Mouse (Mus musculus) cerebellum, adult 2 months (tissue): ENCODE measurements at regions not wholly inside any gene's neighbourhood (a gene's known extent, or its start where the extent isn't known, plus 50 kb on each side); places are given as distances from the start of the nearest gene placed in this dataset.

Experiments
- DNase-seq, 2 experiments: peaks; one replicate each; pipeline ENCODE4 v3.0.0; 2021
- H3K27ac ChIP-seq: fragments of 200-500 bp; 2 replicates; pipeline ENCODE4 v1.5.1; 2012; ENCODE audit warnings: low read length, control low read depth, inconsistent platforms; ENCODE audit not compliant: insufficient read depth
- H3K27me3 ChIP-seq: fragments of 200-500 bp; 2 replicates; pipeline ENCODE4 v1.6.1; 2012; ENCODE audit warnings: inconsistent platforms, mild to moderate bottlenecking, low read length, moderate library complexity; ENCODE audit not compliant: control insufficient read depth, insufficient read depth
- H3K4me1 ChIP-seq: fragments of 200-500 bp; 2 replicates; pipeline ENCODE4 v1.6.1; 2011; ENCODE audit warnings: low read length; ENCODE audit not compliant: control insufficient read depth, insufficient read depth
- H3K4me3 ChIP-seq: fragments of 200-500 bp; replicated peaks from 2 replicates; pipeline ENCODE3; 2011; ENCODE audit warnings: mild to moderate bottlenecking, low read depth, low read length, control low read depth; ENCODE audit not compliant: insufficient read depth
- CTCF ChIP-seq: fragments of 200-500 bp; IDR thresholded peaks from 2 replicates; pipeline ENCODE4 v1.5.1; 2011; ENCODE audit warnings: low read depth, mild to moderate bottlenecking, control low read depth, low read length, moderate library complexity, borderline replicate concordance; ENCODE audit not compliant: insufficient read depth
- POLR2A ChIP-seq: fragments of 200-500 bp; IDR thresholded peaks from 2 replicates; pipeline ENCODE4 v1.6.1; 2011; ENCODE audit warnings: low read length, control low read depth, borderline replicate concordance; ENCODE audit not compliant: insufficient read depth
- WGBS: fragments of 180-500 bp; shearing (Covaris S2); methylation state at CpG from one replicate; pipeline ENCODE4 v1.1.7; 2018; 5-methylcytosine and 5-hydroxymethylcytosine counted together

DNA sequence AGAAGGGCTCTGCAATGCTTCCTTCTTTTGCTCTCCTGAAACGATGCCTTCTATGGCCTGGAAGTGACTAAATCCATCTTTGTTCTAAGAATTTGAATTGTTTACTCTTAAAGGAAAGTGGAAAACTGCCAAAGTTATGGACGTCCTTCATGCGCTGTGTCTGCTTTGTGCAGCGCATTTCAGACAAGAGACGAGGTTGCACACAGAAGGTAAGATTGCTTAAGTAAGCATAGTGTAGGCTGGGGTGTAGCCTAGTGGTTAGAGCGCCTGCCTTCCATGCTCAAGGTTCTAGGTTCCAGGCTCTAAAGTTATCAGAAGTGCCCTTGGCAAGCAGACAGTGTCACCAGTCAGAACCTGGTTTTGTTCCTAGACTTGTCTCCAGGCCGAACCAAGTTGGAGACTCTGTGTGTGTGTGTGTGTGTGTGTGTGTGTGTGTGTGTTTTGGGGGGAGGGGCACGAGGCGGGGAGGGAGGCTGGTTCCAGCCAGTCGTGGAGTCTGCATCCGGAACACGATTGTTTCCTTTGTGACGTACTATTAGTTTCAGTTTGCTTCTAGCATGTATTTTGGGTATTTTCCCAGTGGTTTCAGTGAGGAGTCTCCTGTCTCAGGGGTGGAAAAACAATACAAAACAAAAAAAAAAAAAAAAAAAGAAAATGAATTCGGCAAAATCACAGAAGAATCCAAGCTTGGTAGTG, 166.4 kb upstream of the Foxn2 start:
- TF ChIP-seq CTCF (no peak), POLR2A (no peak)
- 52% methylated on average over 14 of the region's 14 CpGs for WGBS
- Histone ChIP-seq H3K4me3 (no peak overlapping the region), H3K27me3 (no peaks in the 10 kb centered on the region), H3K4me1 (peaks cover 4% of the 10 kb centered on the region; the same call in 1 of the 2 replicates), H3K27ac (peak overlapping the region; percentile 47; the same call in 1 of the 2 replicates)
- no peak for DNase-seq

DNA sequence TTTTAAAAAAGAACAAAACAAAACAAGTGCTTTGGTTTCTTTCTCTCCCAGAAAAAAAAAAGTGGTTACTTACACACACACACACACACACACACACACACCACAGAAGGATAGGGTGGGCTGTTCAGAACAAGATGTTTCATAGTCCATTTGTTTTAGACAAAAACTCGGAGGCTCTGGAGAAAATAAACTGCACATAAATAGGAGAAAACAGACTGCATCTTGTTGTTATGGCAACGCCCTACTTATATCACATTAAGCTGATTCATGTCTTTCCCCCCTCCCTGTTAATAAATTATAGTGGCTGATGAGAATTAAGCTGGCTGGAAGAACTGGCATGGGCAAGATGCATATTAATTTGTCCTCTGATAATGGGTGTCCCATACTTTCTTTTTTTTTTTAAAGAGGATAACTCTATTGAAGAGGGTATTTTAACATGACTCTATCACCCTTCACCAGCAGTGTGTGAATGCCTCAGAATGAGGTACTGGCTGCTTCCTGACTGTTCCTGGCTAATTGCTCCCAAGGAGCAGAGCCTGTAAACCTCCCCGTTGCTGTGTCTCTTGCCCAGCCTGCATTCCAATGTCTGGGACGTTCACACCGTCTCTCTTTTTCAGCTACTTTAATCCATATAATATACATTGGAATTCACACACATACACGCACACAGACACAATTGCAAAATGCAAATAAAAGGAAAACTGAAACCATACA, 165.6 kb upstream of the Foxn2 start:
- H3K27me3 ChIP-seq = no peaks in the 10 kb centered on the region
- 27% methylated on average over 6 of the region's 6 CpGs for WGBS
- peaks cover 4% of the 10 kb centered on the region; the same call in 1 of the 2 replicates for H3K4me1 ChIP-seq
- no peak overlapping the region for H3K27ac ChIP-seq
- peak in 1 of 2 experiments; percentile 30 for DNase-seq
- TF ChIP-seq POLR2A (no peak), CTCF (no peak)
- H3K4me3 ChIP-seq = no peak overlapping the region

DNA sequence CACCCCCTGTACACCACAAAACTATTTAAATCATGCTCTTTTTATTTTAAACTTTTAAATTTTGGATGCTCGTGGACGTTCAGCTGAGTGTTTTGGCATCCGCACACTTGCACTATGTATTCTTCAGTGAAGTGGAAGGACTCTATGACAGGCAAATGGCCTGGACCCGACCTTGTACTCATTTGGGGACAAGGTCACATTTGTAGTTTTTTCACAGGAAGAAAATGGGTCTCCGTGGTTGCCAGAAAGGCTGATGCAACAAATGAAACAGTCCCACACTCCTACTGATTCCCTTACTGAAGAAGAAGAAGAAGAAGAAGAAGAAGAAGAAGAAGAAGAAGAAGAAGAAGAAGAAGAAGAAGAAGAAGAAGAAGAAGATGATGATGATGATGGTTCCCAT, 160.9 kb upstream of the Foxn2 start:
- DNase-seq = no peak
- no peaks in the 10 kb centered on the region; the same call in 1 of the 2 replicates for H3K27me3 ChIP-seq
- H3K4me1 ChIP-seq = no peaks in the 10 kb centered on the region
- no peak overlapping the region for H3K4me3 ChIP-seq
- no peak overlapping the region for H3K27ac ChIP-seq
- no peak for TF ChIP-seq CTCF
- TF ChIP-seq POLR2A = no peak
- 71% methylated on average over 5 of the region's 5 CpGs for WGBS

DNA sequence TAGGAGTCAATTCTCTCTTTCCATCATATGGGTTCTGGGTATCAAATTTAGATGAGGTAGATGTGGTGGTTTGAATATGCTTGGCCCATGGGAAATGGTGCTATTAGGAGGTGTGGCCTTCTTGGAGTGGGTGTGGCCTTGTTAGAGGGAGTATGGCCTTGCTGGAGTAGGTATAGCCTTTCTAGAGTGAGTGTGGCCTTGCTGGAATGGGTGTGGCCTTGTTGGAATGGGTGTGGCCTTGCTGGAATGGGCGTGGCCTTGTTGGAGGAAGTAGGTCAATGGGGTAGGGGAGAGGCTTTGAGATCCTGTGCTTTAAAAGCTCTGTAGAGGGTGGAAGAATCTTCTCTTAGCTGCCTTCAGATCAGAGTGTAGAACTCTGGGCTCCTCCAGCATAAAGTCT, 157.8 kb upstream of the Foxn2 start:
- no peak overlapping the region for H3K27ac ChIP-seq
- 72% methylated on average over 1 of the region's 1 CpGs for WGBS

DNA sequence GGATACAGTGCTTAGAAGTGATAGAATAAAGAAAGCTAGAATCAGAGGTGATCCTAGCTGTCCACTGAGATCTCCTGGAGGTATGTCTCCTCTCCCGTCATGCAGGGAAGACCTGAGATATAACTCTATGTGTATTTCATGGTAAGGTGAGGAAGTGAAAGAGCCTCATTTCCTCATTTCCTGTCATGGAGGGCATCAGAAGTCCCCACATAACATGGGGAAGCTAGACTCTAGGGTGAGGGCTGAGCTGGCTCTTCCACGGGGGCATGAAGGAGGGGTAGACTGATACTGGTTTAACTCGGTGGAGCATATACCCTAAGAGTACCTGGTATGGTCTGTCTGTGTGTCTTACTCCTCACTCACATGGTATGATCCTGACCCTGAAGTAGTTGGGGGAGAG, 156.0 kb upstream of the Foxn2 start:
- TF ChIP-seq POLR2A (no peak), CTCF (no peak)
- no peaks in the 10 kb centered on the region; the same call in 1 of the 2 replicates for H3K27me3 ChIP-seq
- DNase-seq = no peak
- H3K4me3 ChIP-seq = no peak overlapping the region
- 89% methylated on average over 3 of the region's 3 CpGs for WGBS
- no peak overlapping the region for H3K27ac ChIP-seq
- no peaks in the 10 kb centered on the region for H3K4me1 ChIP-seq

More for the DNA sequence above, 157.8 kb upstream of the Foxn2 start:
- no peaks in the 10 kb centered on the region for H3K4me1 ChIP-seq
- DNase-seq = no peak
- TF ChIP-seq CTCF = no peak
- no peak for TF ChIP-seq POLR2A
- no peaks in the 10 kb centered on the region; the same call in 1 of the 2 replicates for H3K27me3 ChIP-seq
- H3K4me3 ChIP-seq = no peak overlapping the region

DNA sequence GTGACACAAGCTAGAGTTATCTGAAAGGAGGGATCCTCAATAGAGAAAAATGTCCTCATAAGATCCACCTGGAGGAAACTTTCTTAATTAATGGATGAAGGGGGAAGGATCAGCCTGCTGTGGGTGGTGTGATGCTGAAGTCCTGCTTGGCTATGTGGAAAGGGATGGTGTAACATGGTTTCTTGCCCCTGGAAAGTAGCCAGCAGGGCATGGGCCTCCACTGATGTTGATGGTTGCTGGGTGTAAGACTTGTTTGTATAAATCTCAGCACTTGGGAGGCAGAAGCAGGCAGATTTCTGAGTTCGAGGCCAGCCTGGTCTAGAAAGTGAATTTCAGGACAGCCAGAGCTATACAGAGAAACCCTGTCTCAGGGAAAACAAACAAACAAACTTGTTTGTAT, 152.7 kb upstream of the Foxn2 start:
- Histone ChIP-seq H3K4me3 (no peak overlapping the region), H3K27me3 (no peaks in the 10 kb centered on the region; the same call in 1 of the 2 replicates), H3K27ac (no peak overlapping the region), H3K4me1 (no peaks in the 10 kb centered on the region)
- DNase-seq = no peak
- 75% methylated on average over 1 of the region's 1 CpGs for WGBS
- no peak for TF ChIP-seq CTCF
- no peak for TF ChIP-seq POLR2A

DNA sequence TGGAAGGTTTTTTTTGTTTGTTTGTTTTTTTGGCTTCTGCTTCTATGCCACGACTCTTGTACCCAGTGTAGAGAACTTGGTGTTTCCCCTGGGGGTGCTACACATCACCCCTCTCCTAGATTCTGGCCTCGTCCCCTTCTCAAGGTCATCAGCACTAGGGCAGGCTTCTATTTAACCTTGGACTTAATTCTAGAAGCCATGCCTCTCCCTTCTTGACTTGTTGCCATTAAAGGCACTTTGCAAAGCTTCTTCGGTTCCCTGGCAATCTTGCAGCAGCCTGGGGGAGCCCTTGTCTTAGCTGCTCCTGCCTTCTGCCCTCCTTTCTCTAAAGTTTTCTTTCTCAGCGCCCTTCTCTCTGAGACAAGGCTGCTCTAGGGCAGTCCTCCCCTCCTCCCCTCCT, 143.0 kb upstream of the Foxn2 start:
- H3K27ac ChIP-seq = no peak overlapping the region
- H3K4me3 ChIP-seq = no peak overlapping the region
- no peaks in the 10 kb centered on the region for H3K27me3 ChIP-seq
- 33% methylated on average over 4 of the region's 4 CpGs for WGBS
- no peaks in the 10 kb centered on the region for H3K4me1 ChIP-seq
- DNase-seq = peak in 1 of 2 experiments; percentile 25
- TF ChIP-seq POLR2A (no peak), CTCF (no peak)

DNA sequence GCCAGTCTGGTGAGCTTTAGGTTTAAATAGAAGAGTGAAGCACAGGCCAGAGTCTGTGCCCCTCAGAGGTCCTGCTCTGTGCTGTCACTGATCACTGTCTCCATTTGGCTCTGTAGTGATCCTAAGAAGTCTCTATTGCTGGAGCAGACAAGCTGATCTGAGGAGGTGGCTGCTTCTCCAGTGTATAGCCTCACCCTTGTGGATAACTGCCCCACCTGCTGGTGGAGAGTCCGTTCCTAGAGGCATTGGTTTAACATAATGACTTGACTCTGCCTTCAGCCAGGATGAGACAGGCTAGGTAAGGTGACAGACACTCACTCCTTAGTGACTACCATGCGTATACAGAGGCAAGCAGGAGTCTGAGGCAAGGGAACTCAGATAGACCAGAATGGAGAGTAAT, 136.5 kb upstream of the Foxn2 start:
- 62% methylated on average over 2 of the region's 2 CpGs for WGBS
- Histone ChIP-seq H3K4me3 (no peak overlapping the region), H3K27me3 (no peaks in the 10 kb centered on the region), H3K4me1 (0 out of 2 replicates have a peak, but pooled peaks cover 2% of the 10 kb centered on the region), H3K27ac (no peak overlapping the region)
- peak; percentile 47 to 49 for DNase-seq
- TF ChIP-seq CTCF (peak; percentile 64), POLR2A (no peak)
